Mouse (Mus musculus) intestine, postnatal 0 days (tissue): ENCODE data around the gene Ghrhr. TPM values are rescaled to one million over a fixed set of nuclear protein-coding genes. Genes with fewer than 3 reads are reported as not detected.

Experiments
- ATAC-seq: fragments of 200-750 bp; cut with Nextera tagmentation; 2 replicates; pipeline ENCODE4 v1.8.0; 2017; ENCODE audit warnings: mild to moderate bottlenecking, moderate TSS enrichment, moderate library complexity
- H3K27ac ChIP-seq: fragments of 300-500 bp; sonication (generic); 2 replicates; pipeline ENCODE4 v1.5.1; 2014; ENCODE audit warnings: mild to moderate bottlenecking, low read depth, low read length, moderate library complexity
- H3K27me3 ChIP-seq: fragments of 300-500 bp; sonication (generic); replicated peaks from 2 replicates; pipeline ENCODE4 v1.6.1; 2014; ENCODE audit warnings: low read length, mixed read lengths; ENCODE audit not compliant: control insufficient read depth, insufficient read depth
- H3K36me3 ChIP-seq: fragments of 300-500 bp; sonication (generic); 2 replicates; pipeline ENCODE4 v1.6.1; 2014; ENCODE audit warnings: mild to moderate bottlenecking, moderate library complexity; ENCODE audit not compliant: control insufficient read depth, insufficient read depth
- H3K4me1 ChIP-seq: fragments of 300-500 bp; sonication (generic); replicated peaks from 2 replicates; pipeline ENCODE4 v1.6.1; 2014; ENCODE audit warnings: antibody characterized with exemption, low read length, mixed read lengths; ENCODE audit not compliant: control insufficient read depth, insufficient read depth
- H3K4me2 ChIP-seq: fragments of 300-500 bp; sonication (generic); replicated peaks from 2 replicates; pipeline ENCODE4 v1.6.1; 2014; ENCODE audit warnings: low read depth, mild to moderate bottlenecking, moderate library complexity
- H3K4me3 ChIP-seq: fragments of 300-500 bp; sonication (generic); 2 replicates; pipeline ENCODE4 v1.5.1; 2014; ENCODE audit warnings: low read depth, low read length
- H3K9ac ChIP-seq: fragments of 300-500 bp; sonication (generic); 2 replicates; pipeline ENCODE4 v1.6.1; 2014; ENCODE audit warnings: mild to moderate bottlenecking, low read depth, low read length
- H3K9me3 ChIP-seq: fragments of 300-500 bp; sonication (generic); 2 replicates; pipeline ENCODE4 v1.6.1; 2016; ENCODE audit warnings: mixed run types; ENCODE audit not compliant: control insufficient read depth
- CTCF ChIP-seq: sonication (generic); IDR thresholded peaks from 2 replicates; pipeline ENCODE4 v1.5.1; 2016; ENCODE audit warnings: low read depth, mild to moderate bottlenecking, control low read depth, antibody characterized with exemption, moderate library complexity
- WGBS: fragments of 180-500 bp; shearing (Covaris S2); extraction: QIAGEN DNeasy Blood & Tissue Kit; methylation state at CpG from one replicate; pipeline ENCODE4 v1.1.7; 2014; 5-methylcytosine and 5-hydroxymethylcytosine counted together
- polyA plus RNA-seq: library from polyadenylated mRNA; unstranded; fragments of >200 nt; fragmentation: Nextera tagmentation; extraction: Ambion mirVana; gene quantifications from 2 replicates; pipeline ENCODE4 v1.2.1, GENCODE M21; 2015

Gene Ghrhr
- polyA plus RNA-seq, 1 experiment from 2014 or later = not detected

GRCm38 (mm10) chr6:55420411-55420810, 44.3 kb downstream of the Ghrhr start:
- 49% methylated on average over 3 of the region's 3 CpGs for WGBS
- ATAC-seq = no peak

GRCm38 (mm10) chr6:55420869-55421361, 44.8 kb downstream of the Ghrhr start:
- no peaks in the 10 kb centered on the region for H3K27me3 ChIP-seq
- no peak for TF ChIP-seq CTCF
- WGBS = 62% methylated on average over 1 of the region's 1 CpGs
- no peak for ATAC-seq
- H3K4me2 ChIP-seq = no peak overlapping the region
- no peak overlapping the region for H3K4me3 ChIP-seq
- no peak overlapping the region for H3K27ac ChIP-seq
- H3K36me3 ChIP-seq = no peaks in the 10 kb centered on the region
- no peaks in the 10 kb centered on the region for H3K4me1 ChIP-seq
- no peaks in the 10 kb centered on the region for H3K9me3 ChIP-seq
- H3K9ac ChIP-seq = no peak overlapping the region

More at GRCm38 (mm10) chr6:55420411-55420810, 44.3 kb downstream of the Ghrhr start:
- H3K9me3 ChIP-seq = no peaks in the 10 kb centered on the region
- H3K4me2 ChIP-seq = no peak overlapping the region
- H3K27me3 ChIP-seq = no peaks in the 10 kb centered on the region
- no peaks in the 10 kb centered on the region for H3K36me3 ChIP-seq
- H3K9ac ChIP-seq = no peak overlapping the region
- no peak overlapping the region for H3K27ac ChIP-seq
- TF ChIP-seq CTCF = no peak
- no peaks in the 10 kb centered on the region for H3K4me1 ChIP-seq
- no peak overlapping the region for H3K4me3 ChIP-seq

- H3K27me3 ChIP-seq = no peaks in the 10 kb centered on the region
- TF ChIP-seq CTCF = no peak
- no peak overlapping the region for H3K4me2 ChIP-seq
- H3K27ac ChIP-seq = no peak overlapping the region
- H3K9me3 ChIP-seq = no peaks in the 10 kb centered on the region
- no peaks in the 10 kb centered on the region for H3K36me3 ChIP-seq
- no peaks in the 10 kb centered on the region for H3K4me1 ChIP-seq
- no peak overlapping the region for H3K9ac ChIP-seq
- H3K4me3 ChIP-seq = no peak overlapping the region
- ATAC-seq = no peak
Observed at GRCm38 (mm10) chr6:55432121-55432520, 56.0 kb downstream of the Ghrhr start.

GRCm38 (mm10) chr6:55434360-55434759, 58.3 kb downstream of the Ghrhr start:
- no peak for ATAC-seq
- H3K27me3 ChIP-seq = no peaks in the 10 kb centered on the region
- no peak overlapping the region for H3K27ac ChIP-seq
- no peaks in the 10 kb centered on the region for H3K36me3 ChIP-seq
- H3K4me2 ChIP-seq = no peak overlapping the region
- no peak overlapping the region for H3K4me3 ChIP-seq
- H3K9ac ChIP-seq = no peak overlapping the region
- H3K4me1 ChIP-seq = no peaks in the 10 kb centered on the region
- WGBS = 43% methylated on average over 3 of the region's 3 CpGs
- no peaks in the 10 kb centered on the region for H3K9me3 ChIP-seq
- no peak for TF ChIP-seq CTCF

- no peaks in the 10 kb centered on the region for H3K4me1 ChIP-seq
- no peak overlapping the region for H3K27ac ChIP-seq
- H3K9ac ChIP-seq = no peak overlapping the region
- H3K4me2 ChIP-seq = no peak overlapping the region
- H3K4me3 ChIP-seq = no peak overlapping the region
- H3K36me3 ChIP-seq = no peaks in the 10 kb centered on the region
- no peak for ATAC-seq
- H3K9me3 ChIP-seq = no peaks in the 10 kb centered on the region
- WGBS = 61% methylated on average over 8 of the region's 8 CpGs
- no peaks in the 10 kb centered on the region for H3K27me3 ChIP-seq
- TF ChIP-seq CTCF = no peak
Observed at GRCm38 (mm10) chr6:55435266-55436159, 59.4 kb downstream of the Ghrhr start.

GRCm38 (mm10) chr6:55437919-55438318, 61.8 kb downstream of the Ghrhr start:
- TF ChIP-seq CTCF = no peak
- Histone ChIP-seq H3K27ac (no peak overlapping the region), H3K27me3 (no peaks in the 10 kb centered on the region), H3K4me2 (no peak overlapping the region), H3K4me3 (no peak overlapping the region), H3K9ac (no peak overlapping the region), H3K36me3 (no peaks in the 10 kb centered on the region), H3K9me3 (no peaks in the 10 kb centered on the region), H3K4me1 (no peaks in the 10 kb centered on the region)
- WGBS = 20% methylated on average over 3 of the region's 3 CpGs
- no peak for ATAC-seq

Other genes starting within 250 kb of the Ghrhr start
- 0.10 and 0.20 TPM in 2 replicates for gene Crhr2, start 243.3 kb upstream of the Ghrhr start, polyA plus RNA-seq
- 0.10 TPM in 1 of 2 replicates, not detected in the other for gene Inmt, start 201.3 kb upstream of the Ghrhr start, polyA plus RNA-seq
- 2.1 and 2.3 TPM in 2 replicates for gene Mindy4, start 172.9 kb upstream of the Ghrhr start, polyA plus RNA-seq
- gene Aqp1, start 39.9 kb upstream of the Ghrhr start, polyA plus RNA-seq = 19.0 and 20.4 TPM in 2 replicates
- 2.6 and 2.7 TPM in 2 replicates for gene Adcyap1r1, start 75.7 kb downstream of the Ghrhr start, polyA plus RNA-seq